Mouse (Mus musculus) neural tube, embryonic 11.5 days (tissue): ENCODE measurements around the gene Olfml3. TPM values are rescaled to one million over a fixed set of nuclear protein-coding genes. Genes with fewer than 3 reads are reported as not detected.

Source experiments
- ATAC-seq: fragments of 200-750 bp; cut with Nextera tagmentation; 2 replicates; pipeline ENCODE4 v1.8.0; 2017; ENCODE audit warnings: moderate number of reproducible peaks, mild to moderate bottlenecking, moderate TSS enrichment, moderate library complexity; ENCODE audit not compliant: insufficient read depth, low FRiP score, low TSS enrichment
- DNase-seq: peaks from one replicate; pipeline ENCODE4 v3.0.0-alpha.2; 2015; ENCODE audit warnings: low spot score
- H3K27ac ChIP-seq: fragments of 300-500 bp; sonication (generic); 2 replicates; pipeline ENCODE4 v1.5.1; 2014; ENCODE audit warnings: low read depth, mild to moderate bottlenecking, low read length
- H3K27me3 ChIP-seq: fragments of 300-500 bp; sonication (generic); 2 replicates; pipeline ENCODE4 v1.6.1; 2014; ENCODE audit warnings: mild to moderate bottlenecking, low read length, mixed read lengths; ENCODE audit not compliant: control insufficient read depth, insufficient read depth
- H3K36me3 ChIP-seq: fragments of 300-500 bp; sonication (generic); 2 replicates; pipeline ENCODE4 v1.6.1; 2014; ENCODE audit warnings: mild to moderate bottlenecking, low read length, moderate library complexity, mixed read lengths; ENCODE audit not compliant: control insufficient read depth, insufficient read depth
- H3K4me1 ChIP-seq: fragments of 300-500 bp; sonication (generic); 2 replicates; pipeline ENCODE4 v1.6.1; 2014; ENCODE audit warnings: low read length, mixed read lengths; ENCODE audit not compliant: control insufficient read depth, insufficient read depth
- H3K4me2 ChIP-seq: fragments of 300-500 bp; sonication (generic); 2 replicates; pipeline ENCODE4 v1.6.1; 2014; ENCODE audit warnings: low read depth, mild to moderate bottlenecking, moderate library complexity
- H3K4me3 ChIP-seq: fragments of 300-500 bp; sonication (generic); 2 replicates; pipeline ENCODE4 v1.5.1; 2014; ENCODE audit warnings: low read depth, low read length
- H3K9ac ChIP-seq: fragments of 300-500 bp; sonication (generic); 2 replicates; pipeline ENCODE4 v1.6.1; 2014; ENCODE audit warnings: mild to moderate bottlenecking, low read length
- H3K9me3 ChIP-seq: fragments of 300-500 bp; sonication (generic); 2 replicates; pipeline ENCODE4 v1.6.1; 2016; ENCODE audit warnings: low read length; ENCODE audit not compliant: control insufficient read depth
- WGBS: fragments of 180-500 bp; shearing (Covaris S2); extraction: QIAGEN DNeasy Blood & Tissue Kit; methylation state at CpG from one replicate; pipeline ENCODE4 v1.1.7; 2014; 5-methylcytosine and 5-hydroxymethylcytosine counted together
- polyA plus RNA-seq: library from polyadenylated mRNA; unstranded; fragments of >200 nt; fragmentation: Nextera tagmentation; extraction: Ambion mirVana; gene quantifications from 2 replicates; pipeline ENCODE4 v1.2.1, GENCODE M21; 2014

Olfml3 gene
- polyA plus RNA-seq, 1 experiment from 2014 or later, result 19.0 TPM

DNA sequence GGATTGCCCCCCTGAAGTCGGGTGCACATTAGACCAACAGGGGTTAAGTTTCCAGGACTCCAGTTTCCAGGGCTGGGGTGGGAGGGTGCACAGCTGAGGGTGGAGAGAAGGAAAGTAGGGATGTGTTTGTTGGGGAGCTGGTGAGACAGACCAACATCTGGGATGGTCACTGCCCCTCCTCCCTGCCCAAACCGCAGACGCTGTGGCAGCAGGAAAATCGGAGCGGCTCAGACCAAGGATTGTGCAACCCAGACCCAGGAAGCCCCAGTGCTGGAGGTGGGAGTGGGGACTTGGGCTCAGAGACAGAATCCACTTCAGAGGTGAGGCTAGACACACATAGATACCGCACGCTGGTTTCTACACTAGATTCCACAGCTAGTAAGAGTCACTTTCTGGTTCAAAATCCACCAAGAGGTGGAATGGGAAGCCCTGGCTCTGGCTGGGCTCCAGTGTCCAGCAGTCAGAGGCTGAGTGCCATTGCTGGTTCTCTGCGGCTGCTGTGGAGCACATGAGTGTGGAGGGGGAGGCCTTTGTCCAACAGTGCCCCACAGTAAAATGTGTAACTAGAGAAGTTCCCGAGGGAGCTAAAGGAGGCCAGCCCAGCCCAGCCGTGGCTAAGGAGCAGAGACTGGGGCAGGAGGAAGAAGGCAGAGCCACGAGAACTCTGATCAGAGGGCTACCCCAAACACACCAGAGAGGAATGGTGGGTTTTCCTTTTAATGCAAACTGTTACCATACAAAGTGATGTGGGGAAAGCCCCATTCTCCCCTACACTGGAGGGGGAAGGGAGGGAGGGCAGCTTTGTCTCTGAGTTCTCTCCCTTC is 2.9 kb downstream of the Olfml3 start:
- no peaks in the 10 kb centered on the region; the same call in 1 of the 2 replicates for H3K36me3 ChIP-seq
- H3K9me3 ChIP-seq, result no peaks in the 10 kb centered on the region
- H3K27me3 ChIP-seq, result no peaks in the 10 kb centered on the region
- DNase-seq (peak; percentile 63), ATAC-seq (no peak)
- H3K4me1 ChIP-seq, result peaks cover 43% of the 10 kb centered on the region
- peak overlapping the region; percentile 22; the same call in 1 of the 2 replicates for H3K4me2 ChIP-seq
- no peak overlapping the region for H3K4me3 ChIP-seq
- H3K27ac ChIP-seq, result peak overlapping the region; percentile 76
- 8% methylated on average over 11 of the region's 11 CpGs for WGBS
- H3K9ac ChIP-seq, result peak overlapping the region; percentile 45

DNA sequence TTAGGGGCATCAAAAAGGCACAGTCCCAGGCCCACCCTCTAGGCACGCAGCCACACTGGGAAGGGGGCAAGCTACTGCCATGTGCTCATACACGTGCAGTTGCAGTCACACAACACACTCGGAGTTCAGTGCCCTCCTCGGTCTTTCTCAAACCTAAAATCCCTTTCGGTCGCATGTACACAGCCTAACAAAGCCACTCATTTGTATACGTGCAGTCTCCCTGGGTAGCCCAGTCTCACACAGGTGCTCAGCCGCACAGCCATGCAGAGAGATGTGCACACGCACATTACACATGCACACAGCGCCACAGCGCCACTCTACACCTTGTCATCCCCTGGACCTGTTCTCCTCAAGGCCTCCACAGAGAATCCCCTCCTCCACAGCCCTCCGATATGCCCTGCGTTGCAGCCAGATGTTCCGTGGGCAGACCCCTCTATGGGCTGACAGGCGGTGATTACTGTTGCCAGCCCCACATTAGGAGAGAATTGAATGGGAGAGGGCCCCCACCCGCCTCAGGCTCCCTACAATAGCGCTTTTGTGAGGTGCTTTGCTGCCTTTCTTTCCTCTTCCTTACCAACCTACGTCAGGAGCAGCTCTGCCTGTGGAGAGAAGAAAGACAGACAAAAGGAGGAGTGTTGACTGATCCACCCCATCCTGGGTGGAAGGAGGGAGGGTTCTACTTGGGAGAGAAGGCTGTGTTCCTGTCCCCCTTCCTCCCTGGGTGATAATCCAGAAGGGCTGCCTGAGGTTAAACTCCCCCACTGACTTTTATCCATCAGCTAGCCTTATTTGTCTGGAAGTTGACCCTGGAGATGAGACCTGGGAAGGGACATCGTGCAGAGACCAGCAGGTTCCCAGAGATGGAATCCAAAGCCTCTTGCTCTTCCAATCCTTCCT is 3.8 kb downstream of the Olfml3 start:
- Histone ChIP-seq H3K36me3 (no peaks in the 10 kb centered on the region; the same call in 1 of the 2 replicates), H3K27me3 (no peaks in the 10 kb centered on the region), H3K9ac (peak overlapping the region; percentile 45), H3K4me3 (no peak overlapping the region), H3K9me3 (no peaks in the 10 kb centered on the region), H3K27ac (peak overlapping the region; percentile 76), H3K4me2 (peak overlapping the region; percentile 22), H3K4me1 (peaks cover 43% of the 10 kb centered on the region)
- WGBS, result 25% methylated on average over 19 of the region's 19 CpGs
- ATAC-seq, result peak; percentile 52
- peak; percentile 67 for DNase-seq

DNA sequence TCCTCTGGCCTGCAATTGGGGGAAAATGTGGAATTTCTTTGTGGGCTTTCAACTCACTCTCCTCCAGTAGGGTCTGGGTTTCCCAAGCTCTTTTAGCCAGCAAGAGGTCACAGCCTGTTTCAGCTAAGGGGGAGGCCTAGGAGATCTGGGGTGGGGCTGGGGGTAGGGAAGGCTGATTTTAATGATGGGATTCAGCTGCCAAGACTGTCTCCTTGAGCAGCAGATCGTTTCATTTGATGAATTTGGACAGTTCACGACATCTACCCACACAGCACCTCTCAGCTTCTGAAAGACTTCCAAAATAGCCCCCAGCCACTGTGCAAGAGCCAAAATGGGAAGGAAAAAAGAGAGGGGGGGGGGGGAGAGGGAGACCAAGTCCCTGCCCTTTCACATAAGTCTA is 4.6 kb downstream of the Olfml3 start:
- Histone ChIP-seq H3K4me2 (no peak overlapping the region), H3K27me3 (no peaks in the 10 kb centered on the region), H3K9ac (no peak overlapping the region), H3K9me3 (no peaks in the 10 kb centered on the region), H3K36me3 (no peaks in the 10 kb centered on the region; the same call in 1 of the 2 replicates), H3K27ac (no peak overlapping the region), H3K4me1 (peaks cover 43% of the 10 kb centered on the region), H3K4me3 (no peak overlapping the region)
- 30% methylated on average over 2 of the region's 2 CpGs for WGBS
- ATAC-seq, result no peak
- no peak for DNase-seq

- Histone ChIP-seq H3K36me3 (no peaks in the 10 kb centered on the region; the same call in 1 of the 2 replicates), H3K4me2 (no peak overlapping the region), H3K4me3 (no peak overlapping the region), H3K9ac (no peak overlapping the region), H3K9me3 (no peaks in the 10 kb centered on the region), H3K27me3 (no peaks in the 10 kb centered on the region), H3K27ac (no peak overlapping the region), H3K4me1 (peaks cover 33% of the 10 kb centered on the region)
- ATAC-seq (no peak), DNase-seq (no peak)
- 86% methylated on average over 3 of the region's 3 CpGs for WGBS
Measured at GRCm38 (mm10) chr3:103732116-103732515, 5.7 kb downstream of the Olfml3 start.

GRCm38 (mm10) chr3:103729850-103730249 is 8.0 kb downstream of the Olfml3 start:
- no peak overlapping the region for H3K9ac ChIP-seq
- no peaks in the 10 kb centered on the region; the same call in 1 of the 2 replicates for H3K36me3 ChIP-seq
- 92% methylated on average over 9 of the region's 9 CpGs for WGBS
- peaks cover 12% of the 10 kb centered on the region for H3K4me1 ChIP-seq
- no peaks in the 10 kb centered on the region for H3K9me3 ChIP-seq
- no peak for ATAC-seq
- no peaks in the 10 kb centered on the region for H3K27me3 ChIP-seq
- H3K4me3 ChIP-seq, result no peak overlapping the region
- no peak overlapping the region for H3K27ac ChIP-seq
- DNase-seq, result no peak
- H3K4me2 ChIP-seq, result no peak overlapping the region

DNA sequence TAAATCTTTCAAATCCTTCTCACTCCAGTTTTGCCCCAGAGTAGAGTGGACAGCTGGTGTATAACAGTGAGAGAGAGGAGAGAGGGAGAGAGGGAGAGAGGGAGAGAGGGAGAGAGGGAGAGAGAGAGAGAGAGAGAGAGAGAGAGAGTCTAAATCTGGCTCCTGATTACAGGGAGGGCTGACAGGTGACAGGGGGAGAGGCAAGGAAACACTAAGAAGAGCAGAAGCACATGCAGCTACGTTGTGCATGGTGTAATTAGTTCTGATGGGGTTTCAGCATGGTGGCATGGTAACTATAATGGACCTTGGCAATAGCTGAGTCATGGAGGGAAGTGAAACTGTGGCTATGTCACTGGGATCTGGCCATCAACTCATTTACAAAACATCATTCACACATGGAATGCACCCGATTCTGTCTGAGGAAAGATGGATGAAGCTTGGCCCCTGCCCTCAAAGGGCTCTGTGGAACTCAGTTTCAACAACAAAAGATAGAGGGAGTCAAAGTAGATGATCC is 9.9 kb downstream of the Olfml3 start:
- no peaks in the 10 kb centered on the region for H3K27me3 ChIP-seq
- H3K4me1 ChIP-seq, result no peaks in the 10 kb centered on the region
- no peak for ATAC-seq
- H3K27ac ChIP-seq, result no peak overlapping the region
- H3K4me3 ChIP-seq, result no peak overlapping the region
- H3K36me3 ChIP-seq, result no peaks in the 10 kb centered on the region; the same call in 1 of the 2 replicates
- DNase-seq, result no peak
- H3K4me2 ChIP-seq, result no peak overlapping the region
- 51% methylated on average over 2 of the region's 2 CpGs for WGBS
- H3K9ac ChIP-seq, result no peak overlapping the region
- no peaks in the 10 kb centered on the region for H3K9me3 ChIP-seq

GRCm38 (mm10) chr3:103726642-103727041 is 11.2 kb downstream of the Olfml3 start:
- H3K9me3 ChIP-seq, result no peaks in the 10 kb centered on the region
- DNase-seq (no peak), ATAC-seq (no peak)
- H3K36me3 ChIP-seq, result no peaks in the 10 kb centered on the region
- H3K4me2 ChIP-seq, result no peak overlapping the region
- H3K4me1 ChIP-seq, result no peaks in the 10 kb centered on the region
- no peak overlapping the region for H3K9ac ChIP-seq
- no peaks in the 10 kb centered on the region for H3K27me3 ChIP-seq
- H3K27ac ChIP-seq, result no peak overlapping the region
- H3K4me3 ChIP-seq, result no peak overlapping the region
- 80% methylated on average over 3 of the region's 3 CpGs for WGBS

GRCm38 (mm10) chr3:103724137-103724536 is 13.7 kb downstream of the Olfml3 start:
- Histone ChIP-seq H3K27me3 (no peaks in the 10 kb centered on the region), H3K4me1 (0 out of 2 replicates have a peak, but pooled peaks cover 2% of the 10 kb centered on the region), H3K9me3 (no peaks in the 10 kb centered on the region), H3K36me3 (no peaks in the 10 kb centered on the region), H3K9ac (no peak overlapping the region), H3K4me2 (no peak overlapping the region), H3K27ac (no peak overlapping the region), H3K4me3 (no peak overlapping the region)
- 63% methylated on average over 3 of the region's 3 CpGs for WGBS
- DNase-seq, result no peak
- ATAC-seq, result no peak
